Mouse (Mus musculus) ES-E14 (cell line): ENCODE data around the gene Fbxl17.

Experiments used
- CHD2 ChIP-seq: IDR thresholded peaks from 2 replicates; pipeline ENCODE4 v1.6.1; 2014; ENCODE audit warnings: mild to moderate bottlenecking, low read depth, low read length, inconsistent platforms
- HCFC1 ChIP-seq: IDR thresholded peaks from 2 replicates; pipeline ENCODE4 v1.6.1; 2012; ENCODE audit warnings: low read length, inconsistent platforms, borderline replicate concordance; ENCODE audit not compliant: insufficient read depth

GRCm38 (mm10) chr17:63402741-63403681 lies 96.8 kb downstream of the Fbxl17 start:
- no peak for TF ChIP-seq CHD2
- TF ChIP-seq HCFC1, result no peak
